Mouse (Mus musculus) kidney, embryonic 14.5 days (tissue): ENCODE results near the gene Slc34a2. TPM values are rescaled to one million over a fixed set of nuclear protein-coding genes. Genes with fewer than 3 reads are reported as not detected.

Experiments
- ATAC-seq: fragments of 200-750 bp; cut with Nextera tagmentation; 2 replicates; pipeline ENCODE4 v1.8.0; 2017; ENCODE audit warnings: moderate number of reproducible peaks, mild to moderate bottlenecking, moderate TSS enrichment, moderate library complexity; ENCODE audit not compliant: low FRiP score, low TSS enrichment
- H3K27ac ChIP-seq: fragments of 300-500 bp; sonication (generic); 2 replicates; pipeline ENCODE4 v1.5.1; 2014; ENCODE audit warnings: low read depth, mild to moderate bottlenecking, low read length, moderate library complexity, mixed read lengths
- H3K27me3 ChIP-seq: fragments of 300-500 bp; sonication (generic); 2 replicates; pipeline ENCODE4 v1.6.1; 2014; ENCODE audit warnings: mild to moderate bottlenecking, low read length; ENCODE audit not compliant: control insufficient read depth, insufficient read depth
- H3K36me3 ChIP-seq: fragments of 300-500 bp; sonication (generic); 2 replicates; pipeline ENCODE4 v1.6.1; 2014; ENCODE audit warnings: low read length, mixed read lengths; ENCODE audit not compliant: control insufficient read depth, insufficient read depth
- H3K4me1 ChIP-seq: fragments of 300-500 bp; sonication (generic); 2 replicates; pipeline ENCODE4 v1.6.1; 2014; ENCODE audit warnings: low read length, mixed read lengths; ENCODE audit not compliant: control insufficient read depth, insufficient read depth
- H3K4me2 ChIP-seq: fragments of 300-500 bp; sonication (generic); replicated peaks from 2 replicates; pipeline ENCODE4 v1.6.1; 2014; ENCODE audit warnings: low read depth, mild to moderate bottlenecking, low read length
- H3K4me3 ChIP-seq: fragments of 300-500 bp; sonication (generic); 2 replicates; pipeline ENCODE4 v1.5.1; 2014; ENCODE audit warnings: mild to moderate bottlenecking, low read length
- H3K9ac ChIP-seq: fragments of 300-500 bp; sonication (generic); 2 replicates; pipeline ENCODE4 v1.6.1; 2014; ENCODE audit warnings: low read depth, mild to moderate bottlenecking, low read length, moderate library complexity
- H3K9me3 ChIP-seq: fragments of 300-500 bp; sonication (generic); 2 replicates; pipeline ENCODE4 v1.6.1; 2016; ENCODE audit warnings: low read length; ENCODE audit not compliant: control insufficient read depth
- WGBS: fragments of 180-500 bp; shearing (Covaris S2); extraction: QIAGEN DNeasy Blood & Tissue Kit; methylation state at CpG from one replicate; pipeline ENCODE4 v1.1.7; 2014; 5-methylcytosine and 5-hydroxymethylcytosine counted together
- polyA plus RNA-seq: library from polyadenylated mRNA; unstranded; fragments of >200 nt; fragmentation: Nextera tagmentation; extraction: Ambion mirVana; gene quantifications from 2 replicates; pipeline ENCODE4 v1.2.1, GENCODE M21; 2014

The Slc34a2 gene
- polyA plus RNA-seq, 1 experiment from 2014 or later, result 0.09 TPM

- Histone ChIP-seq H3K27ac (0 out of 2 replicates have a peak overlapping the region, but pooled peaks have one; percentile 8), H3K9ac (no peak overlapping the region), H3K9me3 (peaks cover 4% of the 10 kb centered on the region), H3K4me1 (0 out of 2 replicates have a peak, but pooled peaks cover 5% of the 10 kb centered on the region), H3K36me3 (0 out of 2 replicates have a peak, but pooled peaks cover 6% of the 10 kb centered on the region), H3K4me2 (no peak overlapping the region), H3K4me3 (no peak overlapping the region), H3K27me3 (no peaks in the 10 kb centered on the region)
- ATAC-seq, result no peak
- 59% methylated on average over 5 of the region's 5 CpGs for WGBS
Measured at GRCm38 (mm10) chr5:53111036-53111435, 73.2 kb downstream of the Slc34a2 start.

- Histone ChIP-seq H3K9ac (no peak overlapping the region), H3K9me3 (peaks cover 4% of the 10 kb centered on the region), H3K4me1 (0 out of 2 replicates have a peak, but pooled peaks cover 5% of the 10 kb centered on the region), H3K4me3 (no peak overlapping the region), H3K27ac (no peak overlapping the region), H3K4me2 (no peak overlapping the region), H3K36me3 (peaks cover 9% of the 10 kb centered on the region; the same call in 1 of the 2 replicates), H3K27me3 (no peaks in the 10 kb centered on the region)
- no peak for ATAC-seq
- WGBS, result 70% methylated on average over 5 of the region's 5 CpGs
Measured at GRCm38 (mm10) chr5:53112942-53113341, 75.1 kb downstream of the Slc34a2 start.

- H3K4me3 ChIP-seq, result no peak overlapping the region
- H3K9me3 ChIP-seq, result peaks cover 4% of the 10 kb centered on the region
- H3K4me1 ChIP-seq, result 0 out of 2 replicates have a peak, but pooled peaks cover 5% of the 10 kb centered on the region
- H3K4me2 ChIP-seq, result no peak overlapping the region
- peaks cover 9% of the 10 kb centered on the region; the same call in 1 of the 2 replicates for H3K36me3 ChIP-seq
- H3K27me3 ChIP-seq, result no peaks in the 10 kb centered on the region
- no peak for ATAC-seq
- no peak overlapping the region for H3K9ac ChIP-seq
- WGBS, result 67% methylated on average over 12 of the region's 12 CpGs
- H3K27ac ChIP-seq, result no peak overlapping the region
Measured at GRCm38 (mm10) chr5:53114616-53115267, 76.9 kb downstream of the Slc34a2 start.

- peaks cover 15% of the 10 kb centered on the region for H3K36me3 ChIP-seq
- H3K9ac ChIP-seq, result no peak overlapping the region
- peaks cover under 1% of the 10 kb centered on the region for H3K9me3 ChIP-seq
- ATAC-seq, result no peak
- no peak overlapping the region for H3K4me3 ChIP-seq
- 93% methylated on average over 8 of the region's 8 CpGs for WGBS
- H3K4me1 ChIP-seq, result no peaks in the 10 kb centered on the region
- no peak overlapping the region for H3K4me2 ChIP-seq
- H3K27me3 ChIP-seq, result no peaks in the 10 kb centered on the region
- no peak overlapping the region for H3K27ac ChIP-seq
Measured at GRCm38 (mm10) chr5:53118212-53118611, 80.3 kb downstream of the Slc34a2 start.

- H3K36me3 ChIP-seq, result peaks cover 9% of the 10 kb centered on the region
- H3K4me3 ChIP-seq, result no peak overlapping the region
- 66% methylated on average over 3 of the region's 3 CpGs for WGBS
- H3K9me3 ChIP-seq, result no peaks in the 10 kb centered on the region
- no peaks in the 10 kb centered on the region for H3K4me1 ChIP-seq
- no peak for ATAC-seq
- no peak overlapping the region for H3K9ac ChIP-seq
- H3K27me3 ChIP-seq, result no peaks in the 10 kb centered on the region
- no peak overlapping the region for H3K4me2 ChIP-seq
- no peak overlapping the region for H3K27ac ChIP-seq
Measured at GRCm38 (mm10) chr5:53119689-53120088, 81.8 kb downstream of the Slc34a2 start.

Other genes with a start within 250 kb of the Slc34a2 start
- 76.0 and 120 TPM in 2 replicates for gene Anapc4, start 204.1 kb upstream of the Slc34a2 start, polyA plus RNA-seq
- gene Sel1l3, start 175.8 kb downstream of the Slc34a2 start, polyA plus RNA-seq, result 15.9 and 28.9 TPM in 2 replicates
- gene Smim20, start 229.0 kb downstream of the Slc34a2 start, polyA plus RNA-seq, result 91.7 and 106 TPM in 2 replicates